8 mouse cellular contexts compared by ENCODE assay signal in the genomic region with DNA sequence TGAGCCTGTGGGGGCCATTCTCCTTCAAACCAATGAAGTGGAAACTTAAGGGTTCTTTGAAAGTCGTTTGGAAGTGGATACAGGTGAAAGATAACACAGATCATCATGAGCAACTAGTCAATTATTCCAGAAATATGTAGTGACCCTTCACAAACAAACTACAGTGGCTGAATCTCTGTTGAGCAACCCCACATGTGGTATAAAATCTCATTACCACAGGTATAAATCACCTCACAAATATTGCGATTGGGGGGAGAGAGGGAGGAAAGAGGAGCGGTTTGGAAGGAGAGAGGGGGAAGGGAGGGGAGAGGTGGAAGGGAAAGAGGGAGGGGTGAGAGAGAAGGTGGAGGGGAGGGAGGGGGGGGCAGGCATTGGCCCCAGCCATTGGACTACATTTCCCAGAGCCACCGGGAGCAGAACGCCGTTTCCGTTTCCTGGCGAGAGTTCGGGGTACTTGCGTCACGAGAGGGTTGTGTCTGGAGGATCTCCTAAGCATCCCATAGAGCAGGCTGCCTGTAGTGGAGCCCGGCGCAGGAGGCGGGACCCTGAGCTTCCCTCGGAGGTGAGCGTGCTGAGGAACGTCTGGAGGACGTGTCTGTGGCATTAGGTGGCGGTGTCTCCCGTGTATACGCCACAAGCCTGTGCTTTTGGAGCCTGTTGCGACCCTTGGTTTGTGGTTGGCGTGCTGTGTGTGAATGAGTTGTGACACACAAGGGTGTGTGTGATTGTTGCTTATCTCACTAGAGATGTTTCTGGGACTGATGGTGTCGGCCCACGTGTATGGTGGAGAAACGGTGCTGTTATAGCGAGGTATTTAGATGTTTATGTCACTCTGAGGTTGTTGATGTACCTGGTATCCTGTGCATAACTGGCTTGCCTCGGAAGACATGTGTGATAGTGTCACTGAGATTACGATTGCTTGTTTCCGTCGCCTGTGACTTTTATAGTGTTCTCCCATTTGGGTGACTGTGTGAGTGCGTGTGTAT. TPM values are rescaled to one million over a fixed set of nuclear protein-coding genes. Genes with fewer than 3 reads are reported as not detected.
A peak's percentile ranks its signal among the peaks of the same experiment; 100 is the strongest.
DNase-seq lines count a peak whose midpoint lies in the region; ATAC-seq and TF ChIP-seq lines count a peak whose summit lies in the region.

A gene (plus strand): TSS at position 448 of the 986 bp plus-strand sequence.

- no peaks in the 10 kb centered on the region for H3K27me3 ChIP-seq in embryonic facial prominence, embryonic 13.5 days
- H3K27me3 ChIP-seq in limb, embryonic 14.5 days (ENCODE audit: control insufficient read depth, insufficient read depth, low read length), result no peaks in the 10 kb centered on the region
- no peaks in the 10 kb centered on the region for H3K27me3 ChIP-seq in midbrain, postnatal 0 days (ENCODE audit: insufficient read depth, low read length)

- H3K4me3 ChIP-seq in embryonic facial prominence, embryonic 13.5 days, result peak within 1 kb of the TSS; percentile 66
- H3K4me3 ChIP-seq in limb, embryonic 14.5 days (replicated peaks; ENCODE audit: low read length), result peak within 1 kb of the TSS; percentile 53
- peak within 1 kb of the TSS; percentile 71 for H3K4me3 ChIP-seq in midbrain, postnatal 0 days (ENCODE audit: low read depth, low read length)

- TF ChIP-seq CTCF in midbrain, postnatal 0 days (IDR thresholded peaks at IDR 0.05), result peak; percentile 59

- H3K36me3 ChIP-seq in embryonic facial prominence, embryonic 13.5 days, result peaks cover 6% of the 10 kb centered on the region
- peaks cover 4% of the 10 kb centered on the region; the same call in 1 of the 2 replicates for H3K36me3 ChIP-seq in limb, embryonic 14.5 days (ENCODE audit: control insufficient read depth, insufficient read depth, low read length)
- peaks cover 4% of the 10 kb centered on the region; the same call in 1 of the 2 replicates for H3K36me3 ChIP-seq in midbrain, postnatal 0 days (ENCODE audit: insufficient read depth, low read length)

- peak within 1 kb of the TSS; percentile 76 for H3K9ac ChIP-seq in embryonic facial prominence, embryonic 13.5 days
- peak within 1 kb of the TSS; percentile 68 for H3K9ac ChIP-seq in limb, embryonic 14.5 days (ENCODE audit: low read depth, low read length, severe bottlenecking)
- H3K9ac ChIP-seq in midbrain, postnatal 0 days (replicated peaks; ENCODE audit: low read length, poor library complexity, severe bottlenecking), result peak within 1 kb of the TSS; percentile 61

- no peaks in the 10 kb centered on the region for H3K9me3 ChIP-seq in embryonic facial prominence, embryonic 13.5 days
- no peaks in the 10 kb centered on the region for H3K9me3 ChIP-seq in limb, embryonic 14.5 days (ENCODE audit: control insufficient read depth, low read length)
- H3K9me3 ChIP-seq in midbrain, postnatal 0 days (ENCODE audit: low read length), result no peaks in the 10 kb centered on the region

- peaks cover 6% of the 10 kb centered on the region for H3K4me1 ChIP-seq in embryonic facial prominence, embryonic 13.5 days
- peaks cover 6% of the 10 kb centered on the region for H3K4me1 ChIP-seq in limb, embryonic 14.5 days (ENCODE audit: control insufficient read depth, insufficient read depth, low read length)
- peaks cover 8% of the 10 kb centered on the region; the same call in 1 of the 2 replicates for H3K4me1 ChIP-seq in midbrain, postnatal 0 days (ENCODE audit: insufficient read depth, low read length)

- DNase-seq in 3134 (ENCODE audit: extremely low read depth, insufficient read length, low spot score), result peak; percentile 87
- DNase-seq in adrenal gland, postnatal 25 days, result peak; percentile 87
- peak; percentile 91 for DNase-seq in heart, adult 8-10 months (ENCODE audit: low spot score)
- peak; percentile 93 for DNase-seq in kidney, adult 9 months
- peak; percentile 95 for DNase-seq in limb, embryonic 14.5 days (ENCODE audit: low spot score)
- peak; percentile 96 for DNase-seq in midbrain, postnatal 0 days (ENCODE audit: low spot score)
- DNase-seq in spleen, postnatal 14 days (ENCODE audit: low spot score in 2 of 2), result peak; percentile 42 to 66

- H3K27ac ChIP-seq in embryonic facial prominence, embryonic 13.5 days, result no peak within 1 kb of the TSS
- H3K27ac ChIP-seq in limb, embryonic 14.5 days (replicated peaks; ENCODE audit: low read depth, low read length), result no peak within 1 kb of the TSS
- peak within 1 kb of the TSS; percentile 43 for H3K27ac ChIP-seq in midbrain, postnatal 0 days (ENCODE audit: low read depth, low read length)

- WGBS in embryonic facial prominence, embryonic 13.5 days, result 4% methylated on average over 32 of the region's 32 CpGs
- WGBS in limb, embryonic 14.5 days, result 6% methylated on average over 29 of the region's 32 CpGs
- 5% methylated on average over 32 of the region's 32 CpGs for WGBS in midbrain, postnatal 0 days

- peak; percentile 96 for ATAC-seq in embryonic facial prominence, embryonic 13.5 days (ENCODE audit: insufficient number of reproducible peaks, insufficient read depth, low FRiP score, low TSS enrichment, low read depth)
- ATAC-seq in limb, embryonic 14.5 days (ENCODE audit: low FRiP score, low read depth), result peak; percentile 98
- peak; percentile 95 for ATAC-seq in midbrain, postnatal 0 days (ENCODE audit: low FRiP score)

- H3K4me2 ChIP-seq in embryonic facial prominence, embryonic 13.5 days, result peak within 1 kb of the TSS; percentile 76
- peak within 1 kb of the TSS; percentile 80 for H3K4me2 ChIP-seq in limb, embryonic 14.5 days (replicated peaks; ENCODE audit: low read depth, low read length, severe bottlenecking)
- peak within 1 kb of the TSS; percentile 51 for H3K4me2 ChIP-seq in midbrain, postnatal 0 days (ENCODE audit: low read depth, low read length, poor library complexity, severe bottlenecking)

- TF ChIP-seq POLR2A in limb, embryonic 14.5 days (IDR thresholded peaks at IDR 0.05; ENCODE audit: borderline replicate concordance, extremely low read depth, insufficient read depth, insufficient read length), result peak; percentile 75; the same call in 1 of the 2 replicates

RNA-seq across cellular contexts. Expression of the gene that starts here (rescaled TPM):
- 5.8 and 6.5 TPM in 2 replicates for total RNA-seq in adrenal gland, postnatal 25 days (2021)
- polyA plus RNA-seq in embryonic facial prominence, embryonic 13.5 days (2015; fragmentation: Nextera tagmentation; extraction: Ambion mirVana), result 9.3 and 11.7 TPM in 2 replicates
- 1 to 10 TPM; 3.0 to 4.0 (median 3.8) TPM for total RNA-seq in heart, adult 8-10 months (2022)
- polyA plus RNA-seq in limb, embryonic 14.5 days (2012; rRNA removed), result 11.8 and 13.2 TPM in 2 replicates
- polyA plus RNA-seq in limb, embryonic 14.5 days (2014; fragmentation: Nextera tagmentation; extraction: Ambion mirVana), result 8.0 and 9.0 TPM in 2 replicates
- 20.4 and 24.5 TPM in 2 replicates for total RNA-seq in midbrain, postnatal 0 days (2014; rRNA removed)
- 14.7 and 16.2 TPM in 2 replicates for polyA plus RNA-seq in midbrain, postnatal 0 days (2015; fragmentation: Nextera tagmentation; extraction: Ambion mirVana)
